Mouse (Mus musculus) kidney, embryonic 16.5 days (tissue): ENCODE measurements around the gene Otogl. TPM values are rescaled to one million over a fixed set of nuclear protein-coding genes. Genes with fewer than 3 reads are reported as not detected.
"Not testable (repeated sequence)": the region's sequence is repeated elsewhere in the genome, so short reads cannot be mapped to it uniquely, and the experiment has no call there.

Experiments
- ATAC-seq: fragments of 200-750 bp; cut with Nextera tagmentation; 2 replicates; pipeline ENCODE4 v1.8.0; 2017; ENCODE audit warnings: moderate TSS enrichment; ENCODE audit not compliant: low FRiP score, low TSS enrichment
- H3K27ac ChIP-seq: fragments of 300-500 bp; sonication (generic); 2 replicates; pipeline ENCODE4 v1.5.1; 2014; ENCODE audit warnings: low read length
- H3K27me3 ChIP-seq: fragments of 300-500 bp; sonication (generic); 2 replicates; pipeline ENCODE4 v1.6.1; 2014; ENCODE audit warnings: low read length, control low read depth, mixed read lengths; ENCODE audit not compliant: insufficient read depth
- H3K36me3 ChIP-seq: fragments of 300-500 bp; sonication (generic); 2 replicates; pipeline ENCODE4 v1.6.1; 2014; ENCODE audit warnings: low read length, control low read depth, mixed read lengths; ENCODE audit not compliant: insufficient read depth
- H3K4me1 ChIP-seq: fragments of 300-500 bp; sonication (generic); 2 replicates; pipeline ENCODE4 v1.6.1; 2014; ENCODE audit warnings: low read length, control low read depth, mixed read lengths; ENCODE audit not compliant: insufficient read depth
- H3K4me2 ChIP-seq: fragments of 300-500 bp; sonication (generic); replicated peaks from 2 replicates; pipeline ENCODE4 v1.6.1; 2014; ENCODE audit warnings: low read depth, low read length
- H3K4me3 ChIP-seq: fragments of 300-500 bp; sonication (generic); 2 replicates; pipeline ENCODE4 v1.5.1; 2014; ENCODE audit warnings: mild to moderate bottlenecking, low read length
- H3K9ac ChIP-seq: fragments of 300-500 bp; sonication (generic); replicated peaks from 2 replicates; pipeline ENCODE4 v1.6.1; 2014; ENCODE audit warnings: low read length
- H3K9me3 ChIP-seq: fragments of 300-500 bp; sonication (generic); 2 replicates; pipeline ENCODE4 v1.6.1; 2016; ENCODE audit warnings: low read length, control low read depth
- WGBS: fragments of 180-500 bp; shearing (Covaris S2); extraction: QIAGEN DNeasy Blood & Tissue Kit; methylation state at CpG from one replicate; pipeline ENCODE4 v1.1.7; 2014; 5-methylcytosine and 5-hydroxymethylcytosine counted together
- polyA plus RNA-seq: library from polyadenylated mRNA; unstranded; fragments of >200 nt; fragmentation: Nextera tagmentation; extraction: Ambion mirVana; gene quantifications from 2 replicates; pipeline ENCODE4 v1.2.1, GENCODE M21; 2015

Otogl gene
- polyA plus RNA-seq, 1 experiment from 2014 or later, result 0.06 TPM

DNA sequence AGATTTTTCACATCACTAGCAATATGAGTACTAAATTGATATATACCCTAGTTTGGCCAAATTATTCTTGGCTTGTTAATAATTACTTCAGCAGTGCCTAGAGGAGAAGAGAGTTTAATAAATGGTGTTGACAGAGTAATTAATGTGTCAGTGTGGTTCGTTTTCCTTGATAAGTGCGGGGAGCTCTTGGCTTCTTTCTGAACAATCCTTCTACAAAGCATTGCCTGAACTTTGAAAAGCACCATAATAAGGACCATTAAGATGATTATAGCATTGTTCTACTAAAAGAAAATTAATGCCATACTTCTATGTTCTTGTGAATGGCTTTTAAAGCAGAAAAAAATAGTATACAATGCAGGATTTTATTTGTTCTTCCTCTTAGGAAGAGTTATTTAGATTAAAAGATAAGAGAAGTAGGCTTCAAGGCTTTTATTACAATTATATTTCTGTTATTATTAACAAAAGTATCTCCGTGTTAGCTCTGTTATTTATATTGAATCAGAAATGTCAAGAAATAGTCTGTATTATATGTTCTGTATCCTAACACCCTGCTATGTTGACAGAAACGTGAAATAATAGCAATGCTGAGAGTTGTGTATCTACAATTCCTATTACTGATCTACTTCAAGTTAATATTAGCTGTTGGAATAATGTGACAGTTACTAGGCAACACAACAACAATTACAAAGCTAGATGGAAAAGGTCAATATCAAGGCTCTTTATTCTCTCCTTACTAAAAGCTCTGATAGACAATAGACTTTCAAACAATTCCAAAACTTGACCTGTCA lies 77.3 kb downstream of the Otogl start:
- no peaks in the 10 kb centered on the region for H3K36me3 ChIP-seq
- 0 out of 2 replicates have a peak, but pooled peaks cover 5% of the 10 kb centered on the region for H3K9me3 ChIP-seq
- H3K27ac ChIP-seq, result no peak overlapping the region
- H3K27me3 ChIP-seq, result no peaks in the 10 kb centered on the region
- 71% methylated on average over 4 of the region's 4 CpGs for WGBS
- H3K4me1 ChIP-seq, result no peaks in the 10 kb centered on the region
- no peak for ATAC-seq
- H3K4me2 ChIP-seq, result no peak overlapping the region
- H3K9ac ChIP-seq, result no peak overlapping the region
- no peak overlapping the region for H3K4me3 ChIP-seq

DNA sequence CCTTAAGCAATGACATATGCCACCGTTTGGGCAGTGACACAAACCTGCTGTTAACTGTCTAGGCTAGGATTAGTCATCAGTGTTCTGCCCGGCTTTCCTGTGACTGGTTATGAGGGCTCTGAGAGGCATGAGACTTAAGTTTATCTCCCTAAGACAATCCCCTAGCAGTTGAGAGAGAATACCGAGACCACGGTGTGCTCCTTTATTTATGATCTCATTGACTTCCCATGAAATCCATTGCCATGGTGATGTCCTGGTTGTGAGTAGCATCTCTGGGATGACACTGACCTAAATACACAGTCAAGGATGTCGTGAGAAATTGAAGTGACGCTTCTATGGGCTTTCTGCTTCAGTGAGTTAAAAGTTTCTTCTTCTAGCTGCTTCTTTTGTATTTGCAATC lies 82.8 kb downstream of the Otogl start:
- 77% methylated on average over 6 of the region's 6 CpGs for WGBS
- no peaks in the 10 kb centered on the region for H3K27me3 ChIP-seq
- H3K4me2 ChIP-seq, result no peak overlapping the region
- H3K4me3 ChIP-seq, result no peak overlapping the region
- no peak overlapping the region for H3K9ac ChIP-seq
- ATAC-seq, result no peak
- H3K9me3 ChIP-seq, result no peaks in the 10 kb centered on the region
- H3K27ac ChIP-seq, result no peak overlapping the region
- H3K4me1 ChIP-seq, result no peaks in the 10 kb centered on the region
- no peaks in the 10 kb centered on the region for H3K36me3 ChIP-seq

DNA sequence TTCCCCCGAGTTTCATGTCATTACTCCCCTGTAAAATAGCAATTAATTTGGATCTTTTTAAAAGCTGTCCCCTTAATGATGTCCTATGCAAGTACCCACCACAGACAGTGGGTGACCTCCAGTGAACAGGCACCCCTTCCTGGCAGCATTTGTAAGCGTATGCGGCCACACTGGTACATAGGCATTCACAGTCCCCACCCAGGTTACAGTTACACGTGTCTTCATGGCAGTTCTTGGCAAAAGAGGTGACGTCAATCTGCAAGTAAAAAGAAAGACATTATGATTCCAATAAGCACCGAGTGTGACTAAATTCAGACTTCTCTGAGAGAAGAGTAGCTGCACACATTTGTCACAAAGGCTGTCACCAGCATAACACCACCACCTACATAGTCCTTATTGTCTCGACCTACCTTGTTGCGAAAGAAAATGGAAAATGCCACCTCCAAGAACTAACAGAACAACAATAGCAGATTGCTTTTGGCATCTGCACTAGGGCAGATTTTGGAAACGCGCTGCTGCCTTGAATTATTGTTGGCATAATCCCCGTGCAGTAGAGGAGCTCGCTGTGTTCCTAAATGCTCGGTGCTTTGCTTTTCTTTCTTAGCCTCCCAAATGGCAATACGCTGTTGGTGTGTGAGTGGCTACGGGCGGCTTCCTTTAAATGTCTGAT lies 98.0 kb downstream of the Otogl start:
- Histone ChIP-seq H3K27me3 (no peaks in the 10 kb centered on the region), H3K9ac (no peak overlapping the region), H3K36me3 (no peaks in the 10 kb centered on the region), H3K27ac (no peak overlapping the region), H3K4me1 (no peaks in the 10 kb centered on the region), H3K9me3 (no peaks in the 10 kb centered on the region), H3K4me3 (no peak overlapping the region), H3K4me2 (no peak overlapping the region)
- no peak for ATAC-seq
- 80% methylated on average over 16 of the region's 16 CpGs for WGBS

DNA sequence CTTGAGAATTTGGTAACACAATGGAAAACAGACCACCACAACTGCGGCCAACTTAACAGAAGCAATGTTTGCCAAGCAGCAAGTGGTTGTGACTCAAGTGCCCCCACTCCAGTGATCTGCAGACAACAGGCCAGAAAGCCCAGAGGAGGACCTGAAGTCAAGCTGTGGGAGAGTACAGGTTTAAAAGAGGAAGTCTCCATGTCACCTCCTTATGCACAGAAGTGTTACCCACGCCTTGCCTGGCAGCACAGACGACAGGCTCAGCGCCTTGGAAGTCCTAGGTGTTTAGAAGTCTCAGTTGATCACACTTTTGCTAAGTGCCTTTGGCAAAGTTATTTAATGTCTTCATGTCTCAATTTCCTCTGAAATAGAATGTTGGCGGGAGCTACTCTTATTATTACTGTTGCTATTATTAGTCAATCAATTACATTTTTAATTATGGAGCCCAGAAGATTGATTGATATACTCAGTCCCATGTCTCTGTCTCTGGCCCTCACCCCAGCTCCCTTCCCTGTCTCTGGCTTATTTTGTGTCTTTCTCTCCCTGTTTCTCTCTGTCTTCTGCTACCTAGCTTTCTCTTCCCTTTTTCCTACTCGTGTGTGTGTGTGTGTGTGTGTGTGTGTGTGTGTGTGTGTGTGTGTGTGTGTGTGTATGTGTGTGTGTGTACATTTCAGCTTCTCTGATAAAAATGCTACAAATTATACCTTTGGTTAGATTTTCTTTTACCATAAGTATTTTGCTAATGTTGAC lies 101.1 kb downstream of the Otogl start:
- Histone ChIP-seq H3K9ac (no peak overlapping the region), H3K4me2 (no peak overlapping the region), H3K4me3 (no peak overlapping the region), H3K9me3 (no peaks in the 10 kb centered on the region), H3K36me3 (no peaks in the 10 kb centered on the region), H3K4me1 (no peaks in the 10 kb centered on the region), H3K27me3 (no peaks in the 10 kb centered on the region), H3K27ac (no peak overlapping the region)
- WGBS, result 78% methylated on average over 6 of the region's 6 CpGs
- ATAC-seq, result no peak

DNA sequence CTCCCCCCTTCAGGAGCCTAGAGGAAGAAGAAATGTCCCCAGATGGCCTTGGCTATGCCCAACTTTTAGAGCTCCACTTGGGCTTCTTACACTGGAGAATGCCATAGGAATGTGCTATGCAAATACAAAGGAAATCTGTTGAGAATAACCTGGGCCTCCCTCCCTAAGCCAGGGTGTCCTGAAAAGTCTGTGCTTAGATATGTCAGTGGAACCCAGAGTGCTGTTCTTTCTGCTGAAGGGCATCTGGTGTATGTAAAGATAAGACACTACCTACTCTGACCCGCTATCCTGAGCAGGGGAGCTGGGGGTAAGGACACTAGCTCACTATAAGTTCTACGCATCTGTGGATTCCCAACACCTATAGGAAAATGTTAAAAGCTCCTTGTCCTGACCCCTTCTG lies 106.7 kb downstream of the Otogl start:
- Histone ChIP-seq H3K4me3 (no peak overlapping the region), H3K27ac (no peak overlapping the region), H3K36me3 (no peaks in the 10 kb centered on the region), H3K4me2 (no peak overlapping the region), H3K4me1 (no peaks in the 10 kb centered on the region), H3K9me3 (no peaks in the 10 kb centered on the region), H3K9ac (no peak overlapping the region), H3K27me3 (no peaks in the 10 kb centered on the region)
- 90% methylated on average over 2 of the region's 2 CpGs for WGBS
- ATAC-seq, result no peak

DNA sequence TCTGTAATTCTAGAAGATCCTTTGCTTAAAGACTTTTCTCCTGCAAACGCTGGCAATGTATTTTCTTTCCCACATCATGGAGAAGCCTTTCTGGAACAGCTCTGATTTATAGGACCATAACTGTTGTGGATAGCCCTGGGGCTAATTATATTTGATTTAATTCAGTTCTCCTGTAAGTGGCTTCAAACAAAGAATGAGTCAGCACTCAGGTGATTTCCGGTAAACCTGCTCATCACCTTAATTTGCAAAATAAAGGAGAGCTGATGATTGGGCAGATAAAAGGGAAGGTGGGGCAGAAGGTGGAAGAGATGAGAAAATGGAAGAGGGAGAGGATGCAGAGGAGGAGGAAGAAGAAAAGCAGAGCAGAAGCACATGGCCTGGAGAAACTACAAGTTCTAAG lies 107.6 kb downstream of the Otogl start:
- not testable (repeated sequence) for H3K36me3 ChIP-seq, H3K9ac ChIP-seq, H3K27ac ChIP-seq, H3K27me3 ChIP-seq, H3K4me1 ChIP-seq, H3K4me3 ChIP-seq, H3K9me3 ChIP-seq, H3K4me2 ChIP-seq, ATAC-seq
- WGBS, result 19% methylated on average over 2 of the region's 2 CpGs

DNA sequence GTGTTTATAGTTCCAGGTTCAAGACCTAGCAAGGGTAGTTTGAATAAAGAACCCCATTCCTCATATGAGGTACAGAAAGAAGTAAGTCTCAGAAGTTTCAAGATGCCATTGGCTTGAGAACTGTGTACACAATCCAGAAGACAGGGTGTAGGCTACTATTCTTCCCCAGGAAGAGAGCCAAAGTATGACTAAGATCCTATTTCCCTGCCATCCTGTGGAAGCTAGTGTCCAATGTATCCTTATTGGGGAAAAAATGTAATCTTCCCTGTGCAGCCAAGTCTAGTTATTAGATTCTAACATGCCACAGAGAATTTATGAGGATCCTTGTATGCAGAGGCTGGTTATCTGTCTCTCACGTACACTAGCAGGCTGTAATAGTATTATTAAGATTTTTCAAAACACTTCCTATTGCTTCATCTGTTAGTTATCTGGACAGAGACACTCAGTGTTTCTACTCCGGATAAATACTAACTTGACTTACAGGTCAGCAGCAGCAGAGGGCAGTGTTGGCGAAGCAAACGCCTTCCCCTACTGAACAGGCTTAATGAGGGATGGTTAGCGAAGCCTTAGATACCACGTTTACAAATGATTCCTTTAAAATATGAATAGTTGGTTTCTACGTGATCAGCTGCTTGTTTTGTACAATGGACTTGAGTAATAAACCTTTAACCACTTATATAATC lies 112.1 kb downstream of the Otogl start:
- 11% methylated on average over 7 of the region's 7 CpGs for WGBS
- Histone ChIP-seq H3K27ac (no peak overlapping the region), H3K4me3 (no peak overlapping the region), H3K27me3 (no peaks in the 10 kb centered on the region), H3K4me2 (no peak overlapping the region), H3K4me1 (no peaks in the 10 kb centered on the region), H3K9ac (no peak overlapping the region), H3K36me3 (no peaks in the 10 kb centered on the region), H3K9me3 (no peaks in the 10 kb centered on the region)
- ATAC-seq, result peak; percentile 81; the same call in 1 of the 2 replicates

GRCm38 (mm10) chr10:107794812-107795756 lies 116.8 kb downstream of the Otogl start:
- Histone ChIP-seq H3K9ac (no peak overlapping the region), H3K4me3 (no peak overlapping the region), H3K4me2 (no peak overlapping the region), H3K9me3 (no peaks in the 10 kb centered on the region), H3K27ac (no peak overlapping the region), H3K4me1 (no peaks in the 10 kb centered on the region), H3K27me3 (no peaks in the 10 kb centered on the region), H3K36me3 (no peaks in the 10 kb centered on the region)
- WGBS, result 56% methylated on average over 10 of the region's 10 CpGs
- ATAC-seq, result peak; percentile 65; the same call in 1 of the 2 replicates

GRCm38 (mm10) chr10:107792491-107792890 lies 119.4 kb downstream of the Otogl start:
- Histone ChIP-seq H3K36me3 (no peaks in the 10 kb centered on the region), H3K4me1 (no peaks in the 10 kb centered on the region), H3K9me3 (no peaks in the 10 kb centered on the region), H3K27ac (no peak overlapping the region), H3K4me3 (no peak overlapping the region), H3K9ac (no peak overlapping the region), H3K27me3 (no peaks in the 10 kb centered on the region), H3K4me2 (no peak overlapping the region)
- WGBS, result 89% methylated on average over 3 of the region's 3 CpGs
- no peak for ATAC-seq
